Mouse (Mus musculus) midbrain, embryonic 12.5 days (tissue): ENCODE data around the gene Upp2. TPM values are rescaled to one million over a fixed set of nuclear protein-coding genes. Genes with fewer than 3 reads are reported as not detected.

Experiments
- ATAC-seq: fragments of 200-750 bp; cut with Nextera tagmentation; 2 replicates; pipeline ENCODE4 v1.8.0; 2017; ENCODE audit warnings: low read depth, moderate TSS enrichment, moderate library complexity; ENCODE audit not compliant: low FRiP score
- H3K27ac ChIP-seq: fragments of 300-500 bp; sonication (generic); replicated peaks from 2 replicates; pipeline ENCODE4 v1.5.1; 2016; ENCODE audit warnings: mild to moderate bottlenecking
- H3K27me3 ChIP-seq: fragments of 300-500 bp; sonication (generic); 2 replicates; pipeline ENCODE4 v1.6.1; 2016; ENCODE audit warnings: mild to moderate bottlenecking
- H3K36me3 ChIP-seq: fragments of 300-500 bp; sonication (generic); 2 replicates; pipeline ENCODE4 v1.6.1; 2016
- H3K4me1 ChIP-seq: fragments of 300-500 bp; sonication (generic); 2 replicates; pipeline ENCODE4 v1.6.1; 2016
- H3K4me2 ChIP-seq: fragments of 300-500 bp; sonication (generic); replicated peaks from 2 replicates; pipeline ENCODE4 v1.6.1; 2016; ENCODE audit warnings: mild to moderate bottlenecking, moderate library complexity
- H3K4me3 ChIP-seq: fragments of 300-500 bp; sonication (generic); 2 replicates; pipeline ENCODE4 v1.5.1; 2016; ENCODE audit warnings: mild to moderate bottlenecking
- H3K9ac ChIP-seq: fragments of 300-500 bp; sonication (generic); replicated peaks from 2 replicates; pipeline ENCODE4 v1.6.1; 2016; ENCODE audit warnings: mild to moderate bottlenecking, moderate library complexity
- H3K9me3 ChIP-seq: fragments of 300-500 bp; sonication (generic); 2 replicates; pipeline ENCODE4 v1.6.1; 2016; ENCODE audit warnings: mild to moderate bottlenecking
- WGBS: fragments of 180-500 bp; shearing (Covaris S2); methylation state at CpG from one replicate; pipeline ENCODE4 v1.1.7; 2016; 5-methylcytosine and 5-hydroxymethylcytosine counted together
- polyA plus RNA-seq: library from polyadenylated mRNA; unstranded; fragments of >200 nt; fragmentation: Nextera tagmentation; extraction: Ambion mirVana; gene quantifications from 2 replicates; pipeline ENCODE4 v1.2.1, GENCODE M21; 2016

Gene Upp2
- polyA plus RNA-seq, 1 experiment from 2014 or later: 8.1 TPM

- Histone ChIP-seq H3K27ac (no peak overlapping the region), H3K4me1 (peaks cover 12% of the 10 kb centered on the region), H3K36me3 (no peaks in the 10 kb centered on the region), H3K9ac (no peak overlapping the region), H3K27me3 (peaks cover 13% of the 10 kb centered on the region), H3K9me3 (no peaks in the 10 kb centered on the region), H3K4me3 (no peak overlapping the region), H3K4me2 (no peak overlapping the region)
- 56% methylated on average over 7 of the region's 7 CpGs for WGBS
- ATAC-seq: no peak
Observed at GRCm38 (mm10) chr2:58663404-58664120, 96.5 kb downstream of the Upp2 start.

GRCm38 (mm10) chr2:58665081-58665814, 98.2 kb downstream of the Upp2 start:
- no peak overlapping the region for H3K27ac ChIP-seq
- no peaks in the 10 kb centered on the region for H3K36me3 ChIP-seq
- peaks cover 8% of the 10 kb centered on the region for H3K27me3 ChIP-seq
- peaks cover 11% of the 10 kb centered on the region for H3K4me1 ChIP-seq
- H3K4me2 ChIP-seq: no peak overlapping the region
- no peak for ATAC-seq
- WGBS: 85% methylated on average over 12 of the region's 12 CpGs
- no peak overlapping the region for H3K9ac ChIP-seq
- H3K4me3 ChIP-seq: no peak overlapping the region
- H3K9me3 ChIP-seq: no peaks in the 10 kb centered on the region

- peaks cover 6% of the 10 kb centered on the region for H3K4me1 ChIP-seq
Observed at GRCm38 (mm10) chr2:58667298-58667697, 100.2 kb downstream of the Upp2 start.

GRCm38 (mm10) chr2:58667991-58668390, 100.9 kb downstream of the Upp2 start:
- Histone ChIP-seq H3K4me3 (no peak overlapping the region), H3K4me1 (0 out of 2 replicates have a peak, but pooled peaks cover 1% of the 10 kb centered on the region), H3K27ac (no peak overlapping the region), H3K36me3 (no peaks in the 10 kb centered on the region), H3K9ac (no peak overlapping the region), H3K9me3 (0 out of 2 replicates have a peak, but pooled peaks cover 3% of the 10 kb centered on the region), H3K4me2 (no peak overlapping the region), H3K27me3 (peaks cover 8% of the 10 kb centered on the region)
- ATAC-seq: no peak
- 55% methylated on average over 9 of the region's 9 CpGs for WGBS

More at GRCm38 (mm10) chr2:58667298-58667697, 100.2 kb downstream of the Upp2 start:
- Histone ChIP-seq H3K9ac (no peak overlapping the region), H3K9me3 (0 out of 2 replicates have a peak, but pooled peaks cover 3% of the 10 kb centered on the region), H3K27me3 (peaks cover 8% of the 10 kb centered on the region), H3K4me2 (no peak overlapping the region), H3K36me3 (no peaks in the 10 kb centered on the region), H3K27ac (no peak overlapping the region), H3K4me3 (no peak overlapping the region)
- ATAC-seq: no peak
- WGBS: 88% methylated on average over 3 of the region's 3 CpGs

GRCm38 (mm10) chr2:58669114-58669513, 102.0 kb downstream of the Upp2 start:
- H3K9me3 ChIP-seq: 0 out of 2 replicates have a peak, but pooled peaks cover 7% of the 10 kb centered on the region
- no peaks in the 10 kb centered on the region for H3K4me1 ChIP-seq
- H3K4me2 ChIP-seq: no peak overlapping the region
- no peak overlapping the region for H3K4me3 ChIP-seq
- H3K36me3 ChIP-seq: no peaks in the 10 kb centered on the region
- WGBS: 84% methylated on average over 3 of the region's 3 CpGs
- H3K27ac ChIP-seq: no peak overlapping the region
- ATAC-seq: no peak
- peaks cover 8% of the 10 kb centered on the region for H3K27me3 ChIP-seq
- H3K9ac ChIP-seq: no peak overlapping the region

DNA sequence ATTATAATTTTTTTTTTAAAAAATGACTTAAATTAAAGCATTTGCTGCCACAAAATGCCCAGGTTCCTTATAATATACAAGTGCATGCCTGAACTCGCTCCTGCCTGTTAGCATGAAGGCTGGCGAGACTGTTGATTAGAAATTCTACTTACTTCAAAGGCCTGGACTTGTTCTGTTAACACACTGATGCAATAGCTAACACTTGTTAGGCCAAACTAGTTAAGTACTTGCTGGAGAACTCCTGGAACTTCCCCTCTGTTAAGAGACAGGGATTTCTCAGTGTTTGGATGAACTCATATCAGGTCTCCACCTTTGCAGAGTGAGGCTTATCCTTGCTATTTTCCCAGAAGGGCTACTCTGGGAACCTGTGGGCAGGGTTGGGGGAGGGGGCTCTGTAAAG, 105.4 kb downstream of the Upp2 start:
- Histone ChIP-seq H3K27ac (no peak overlapping the region), H3K4me3 (no peak overlapping the region), H3K4me2 (no peak overlapping the region), H3K9me3 (0 out of 2 replicates have a peak, but pooled peaks cover 7% of the 10 kb centered on the region), H3K4me1 (no peaks in the 10 kb centered on the region), H3K36me3 (no peaks in the 10 kb centered on the region), H3K9ac (no peak overlapping the region), H3K27me3 (peaks cover under 1% of the 10 kb centered on the region; the same call in 1 of the 2 replicates)
- 90% methylated on average over 2 of the region's 2 CpGs for WGBS
- ATAC-seq: no peak

DNA sequence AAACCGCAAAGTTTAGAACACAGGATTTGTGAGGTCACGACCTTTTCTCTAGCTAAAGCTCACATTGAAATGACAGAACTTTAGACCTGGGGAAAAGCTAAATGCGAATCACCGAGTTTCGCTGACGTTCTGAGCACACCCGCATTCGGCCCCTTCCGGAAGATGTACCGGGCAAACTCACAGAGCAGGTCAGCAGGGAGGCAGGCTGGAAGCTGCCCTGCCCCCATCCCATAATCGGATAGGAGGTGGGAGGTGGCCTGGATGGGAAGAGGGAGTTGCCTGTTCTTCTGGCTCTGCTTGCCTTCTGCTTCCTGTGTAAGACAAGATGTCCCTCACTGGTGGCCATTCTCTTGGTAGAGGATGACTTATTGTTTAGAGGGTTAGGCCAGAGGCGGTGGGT, 112.9 kb downstream of the Upp2 start:
- WGBS: 82% methylated on average over 12 of the region's 12 CpGs
- no peaks in the 10 kb centered on the region for H3K36me3 ChIP-seq
- H3K4me3 ChIP-seq: no peak overlapping the region
- no peaks in the 10 kb centered on the region for H3K27me3 ChIP-seq
- H3K9ac ChIP-seq: no peak overlapping the region
- H3K4me1 ChIP-seq: no peaks in the 10 kb centered on the region
- ATAC-seq: no peak
- no peaks in the 10 kb centered on the region for H3K9me3 ChIP-seq
- no peak overlapping the region for H3K4me2 ChIP-seq
- H3K27ac ChIP-seq: no peak overlapping the region

DNA sequence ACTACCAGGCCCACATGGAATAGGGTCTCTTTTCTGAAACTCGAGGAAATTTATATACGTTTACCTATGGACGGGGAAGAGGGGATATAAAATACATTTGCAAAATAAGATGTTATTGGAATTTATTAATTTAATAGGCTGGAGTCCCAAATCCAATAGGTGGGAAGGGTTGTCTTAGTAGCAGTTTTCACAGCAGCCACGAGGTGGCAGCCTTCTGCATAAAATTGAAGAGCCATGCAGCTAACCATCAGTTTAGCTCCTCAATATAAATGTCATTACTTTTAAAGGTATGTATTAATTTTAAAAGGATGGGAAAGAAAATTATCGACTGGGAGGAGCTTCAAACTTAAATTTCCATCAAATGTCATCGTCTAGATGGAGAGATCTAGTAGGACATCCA, 113.7 kb downstream of the Upp2 start:
- Histone ChIP-seq H3K4me2 (no peak overlapping the region), H3K27me3 (no peaks in the 10 kb centered on the region), H3K4me3 (no peak overlapping the region), H3K9me3 (no peaks in the 10 kb centered on the region), H3K27ac (no peak overlapping the region), H3K36me3 (no peaks in the 10 kb centered on the region), H3K9ac (no peak overlapping the region), H3K4me1 (no peaks in the 10 kb centered on the region)
- 33% methylated on average over 6 of the region's 6 CpGs for WGBS
- ATAC-seq: no peak

- 79% methylated on average over 3 of the region's 3 CpGs for WGBS
- Histone ChIP-seq H3K4me3 (no peak overlapping the region), H3K27ac (no peak overlapping the region), H3K9me3 (no peaks in the 10 kb centered on the region), H3K4me2 (no peak overlapping the region), H3K36me3 (no peaks in the 10 kb centered on the region), H3K27me3 (no peaks in the 10 kb centered on the region), H3K9ac (no peak overlapping the region), H3K4me1 (no peaks in the 10 kb centered on the region)
- no peak for ATAC-seq
Observed at GRCm38 (mm10) chr2:58681394-58681793, 114.3 kb downstream of the Upp2 start.

- WGBS: 81% methylated on average over 8 of the region's 8 CpGs
- no peak for ATAC-seq
- no peaks in the 10 kb centered on the region for H3K9me3 ChIP-seq
Observed at GRCm38 (mm10) chr2:58697501-58697900, 130.4 kb downstream of the Upp2 start.

GRCm38 (mm10) chr2:58699931-58700330, 132.8 kb downstream of the Upp2 start:
- Histone ChIP-seq H3K4me3 (no peak overlapping the region), H3K27ac (no peak overlapping the region), H3K9ac (no peak overlapping the region), H3K4me1 (no peaks in the 10 kb centered on the region), H3K4me2 (no peak overlapping the region), H3K9me3 (no peaks in the 10 kb centered on the region), H3K36me3 (no peaks in the 10 kb centered on the region), H3K27me3 (no peaks in the 10 kb centered on the region)
- no peak for ATAC-seq
- 28% methylated on average over 5 of the region's 5 CpGs for WGBS

More at GRCm38 (mm10) chr2:58697501-58697900, 130.4 kb downstream of the Upp2 start:
- H3K4me1 ChIP-seq: no peaks in the 10 kb centered on the region
- no peak overlapping the region for H3K9ac ChIP-seq
- H3K36me3 ChIP-seq: no peaks in the 10 kb centered on the region
- H3K27ac ChIP-seq: no peak overlapping the region
- H3K4me3 ChIP-seq: no peak overlapping the region
- no peak overlapping the region for H3K4me2 ChIP-seq
- no peaks in the 10 kb centered on the region for H3K27me3 ChIP-seq

- H3K27me3 ChIP-seq: no peaks in the 10 kb centered on the region
- no peaks in the 10 kb centered on the region for H3K36me3 ChIP-seq
- H3K4me3 ChIP-seq: no peak overlapping the region
- H3K27ac ChIP-seq: no peak overlapping the region
- H3K4me1 ChIP-seq: no peaks in the 10 kb centered on the region
- H3K9ac ChIP-seq: no peak overlapping the region
- 73% methylated on average over 7 of the region's 7 CpGs for WGBS
- no peak for ATAC-seq
- no peaks in the 10 kb centered on the region for H3K9me3 ChIP-seq
- H3K4me2 ChIP-seq: no peak overlapping the region
Observed at GRCm38 (mm10) chr2:58700354-58700753, 133.3 kb downstream of the Upp2 start.
